Mouse (Mus musculus) forebrain, embryonic 11.5 days (tissue): ENCODE measurements at regions not wholly inside any gene's neighbourhood (a gene's known extent, or its start where the extent isn't known, plus 50 kb on each side); places are given as distances from the start of the nearest gene placed in this dataset.
"Not testable (repeated sequence)": the region's sequence is repeated elsewhere in the genome, so short reads cannot be mapped to it uniquely, and the experiment has no call there.

Source experiments
- ATAC-seq: fragments of 200-750 bp; cut with Nextera tagmentation; replicated peaks from 2 replicates; pipeline ENCODE4 v1.8.0; 2017; ENCODE audit warnings: moderate TSS enrichment; ENCODE audit not compliant: low FRiP score
- DNase-seq: peaks from one replicate; pipeline ENCODE4 v3.0.0-alpha.2; 2017; ENCODE audit warnings: low spot score
- H3K27ac ChIP-seq: fragments of 300-500 bp; sonication (generic); 2 replicates; pipeline ENCODE4 v1.5.1; 2014; ENCODE audit warnings: low read depth, low read length
- H3K27me3 ChIP-seq: fragments of 300-500 bp; sonication (generic); 2 replicates; pipeline ENCODE4 v1.6.1; 2014; ENCODE audit warnings: mild to moderate bottlenecking, low read length, mixed read lengths; ENCODE audit not compliant: control insufficient read depth, insufficient read depth
- H3K36me3 ChIP-seq: fragments of 300-500 bp; sonication (generic); 2 replicates; pipeline ENCODE4 v1.6.1; 2014; ENCODE audit warnings: mild to moderate bottlenecking, low read length, moderate library complexity, mixed read lengths; ENCODE audit not compliant: control insufficient read depth, insufficient read depth
- H3K4me1 ChIP-seq: fragments of 300-500 bp; sonication (generic); replicated peaks from 2 replicates; pipeline ENCODE4 v1.6.1; 2014; ENCODE audit warnings: low read length, mixed read lengths; ENCODE audit not compliant: control insufficient read depth, insufficient read depth
- H3K4me2 ChIP-seq: fragments of 300-500 bp; sonication (generic); 2 replicates; pipeline ENCODE4 v1.6.1; 2014; ENCODE audit warnings: low read depth, mild to moderate bottlenecking, low read length, moderate library complexity, mixed read lengths; ENCODE audit not compliant: severe bottlenecking
- H3K4me3 ChIP-seq: fragments of 300-500 bp; sonication (generic); 2 replicates; pipeline ENCODE4 v1.5.1; 2014; ENCODE audit warnings: low read depth, low read length
- H3K9ac ChIP-seq: fragments of 300-500 bp; sonication (generic); 2 replicates; pipeline ENCODE4 v1.6.1; 2014; ENCODE audit warnings: low read length
- H3K9me3 ChIP-seq: fragments of 300-500 bp; sonication (generic); 2 replicates; pipeline ENCODE4 v1.6.1; 2016; ENCODE audit warnings: low read length, mixed read lengths; ENCODE audit not compliant: control insufficient read depth
- WGBS: fragments of 180-500 bp; shearing (Covaris S2); extraction: QIAGEN DNeasy Blood & Tissue Kit; methylation state at CpG from one replicate; pipeline ENCODE4 v1.1.7; 2014; 5-methylcytosine and 5-hydroxymethylcytosine counted together

- H3K27me3 ChIP-seq: no peaks in the 10 kb centered on the region
- no peak overlapping the region for H3K4me2 ChIP-seq
- H3K9ac ChIP-seq: no peak overlapping the region
- H3K4me3 ChIP-seq: no peak overlapping the region
- ATAC-seq: no peak
- H3K27ac ChIP-seq: no peak overlapping the region
- H3K4me1 ChIP-seq: no peaks in the 10 kb centered on the region
- DNase-seq: no peak
- H3K36me3 ChIP-seq: no peaks in the 10 kb centered on the region
- H3K9me3 ChIP-seq: no peaks in the 10 kb centered on the region
These were observed 1162.3 kb downstream of the Ankrd7 start for GRCm38 (mm10) chr6:20028466-20028865.

GRCm38 (mm10) chr6:20037769-20038168, 1171.7 kb downstream of the Ankrd7 start:
- no peaks in the 10 kb centered on the region for H3K4me1 ChIP-seq
- 69% methylated on average over 1 of the region's 1 CpGs for WGBS
- no peak for DNase-seq
- H3K27ac ChIP-seq: no peak overlapping the region
- no peak overlapping the region for H3K4me2 ChIP-seq
- no peaks in the 10 kb centered on the region for H3K9me3 ChIP-seq
- no peaks in the 10 kb centered on the region for H3K27me3 ChIP-seq
- H3K9ac ChIP-seq: no peak overlapping the region
- no peaks in the 10 kb centered on the region for H3K36me3 ChIP-seq
- no peak for ATAC-seq
- H3K4me3 ChIP-seq: no peak overlapping the region

- no peaks in the 10 kb centered on the region for H3K36me3 ChIP-seq
- H3K4me3 ChIP-seq: no peak overlapping the region
- H3K4me1 ChIP-seq: no peaks in the 10 kb centered on the region
- no peak overlapping the region for H3K27ac ChIP-seq
- no peak for DNase-seq
- H3K4me2 ChIP-seq: no peak overlapping the region
- H3K9ac ChIP-seq: no peak overlapping the region
- no peaks in the 10 kb centered on the region for H3K27me3 ChIP-seq
- no peaks in the 10 kb centered on the region for H3K9me3 ChIP-seq
- no peak for ATAC-seq
These were observed 1136.6 kb upstream of the Kcnd2 start for GRCm38 (mm10) chr6:20078666-20079065.

GRCm38 (mm10) chr6:20092057-20092917, 1123.0 kb upstream of the Kcnd2 start:
- Histone ChIP-seq H3K4me1 (no peaks in the 10 kb centered on the region), H3K4me2 (no peak overlapping the region), H3K27ac (no peak overlapping the region), H3K9ac (no peak overlapping the region), H3K27me3 (no peaks in the 10 kb centered on the region), H3K9me3 (no peaks in the 10 kb centered on the region), H3K36me3 (no peaks in the 10 kb centered on the region), H3K4me3 (no peak overlapping the region)
- WGBS: 88% methylated on average over 10 of the region's 10 CpGs
- ATAC-seq: no peak
- DNase-seq: no peak

- not testable (repeated sequence) for H3K4me3 ChIP-seq, H3K9me3 ChIP-seq, H3K4me2 ChIP-seq, H3K36me3 ChIP-seq, ATAC-seq, H3K4me1 ChIP-seq, H3K27ac ChIP-seq, H3K27me3 ChIP-seq, H3K9ac ChIP-seq, DNase-seq
- 96% methylated on average over 22 of the region's 22 CpGs for WGBS
These were observed 1081.3 kb upstream of the Kcnd2 start for GRCm38 (mm10) chr6:20133991-20134390.

GRCm38 (mm10) chr6:20137546-20137945, 1077.8 kb upstream of the Kcnd2 start:
- ATAC-seq (no peak), DNase-seq (no peak)
- Histone ChIP-seq H3K9ac (no peak overlapping the region), H3K27ac (no peak overlapping the region), H3K4me3 (no peak overlapping the region), H3K36me3 (no peaks in the 10 kb centered on the region), H3K9me3 (no peaks in the 10 kb centered on the region), H3K27me3 (no peaks in the 10 kb centered on the region), H3K4me1 (no peaks in the 10 kb centered on the region), H3K4me2 (no peak overlapping the region)
